Mouse (Mus musculus) heart, postnatal 36 days (tissue): Measurements from ENCODE around the gene Olfr123. TPM values are rescaled to one million over a fixed set of nuclear protein-coding genes. Genes with fewer than 3 reads are reported as not detected.

Experiments used
- DNase-seq, 2 experiments: peaks; one replicate each; pipeline ENCODE4 v3.0.0; 2021 to 2022
- intact Hi-C: fragments of 180-260 bp; cut with DNase I; formaldehyde crosslinking; loops from one replicate; pipeline ENCODE4 v1.15.1; 2025
- total RNA-seq, 2 experiments: library from RNA; stranded (reverse); gene quantifications; 2 replicates each; pipeline ENCODE4 v1.2.3; 2021

Olfr123 gene
- not detected for total RNA-seq

DNA sequence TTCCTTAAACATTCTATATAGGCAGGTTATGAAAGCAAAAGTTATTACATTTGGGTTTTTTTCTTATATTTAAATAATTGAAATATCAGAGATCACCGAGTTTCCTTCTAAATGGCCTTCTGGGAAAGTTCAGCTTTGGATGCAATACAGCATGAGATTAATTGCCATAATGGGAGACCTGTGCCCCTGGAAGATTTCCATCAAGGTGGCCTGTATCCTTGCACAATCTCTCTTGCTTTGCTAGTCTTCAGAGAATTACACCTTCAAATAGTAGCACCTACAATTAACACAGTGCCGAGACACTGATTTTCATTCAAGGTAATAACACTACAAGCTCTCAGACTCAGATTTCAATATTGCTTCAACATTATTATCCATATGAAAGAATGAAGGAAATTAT, at the start of gene Olfr123:
Gene Olfr123, plus strand, starts transcription at position 301 of the 400 bp plus-strand sequence.
- no peak for DNase-seq
- intact Hi-C loops = no loop called here

DNA sequence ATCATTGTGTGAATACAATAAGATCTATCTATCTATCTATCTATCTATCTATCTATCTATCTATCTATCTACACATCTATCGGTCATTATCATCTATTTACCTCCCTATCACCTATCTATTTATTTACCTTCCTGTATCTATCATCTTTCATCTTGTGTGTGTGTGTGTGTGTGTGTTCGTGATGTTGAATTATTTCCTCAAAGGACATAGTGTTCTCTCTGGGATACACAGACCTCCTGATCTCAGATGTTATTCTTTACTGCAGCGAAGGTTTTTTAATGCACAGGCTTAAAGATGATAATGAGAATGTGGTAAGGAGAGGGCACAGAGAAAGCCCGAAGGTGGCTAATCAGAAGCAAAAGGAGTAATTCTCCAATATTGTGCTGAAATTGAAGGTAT, 25.0 kb upstream of the Olfr123 start, which contains the start of gene Olfr122:
Gene Olfr122, plus strand, starts transcription at position 301 of the 400 bp plus-strand sequence.
- intact Hi-C loops = no loop called here

GRCm38 (mm10) chr17:37799588-37799987, 6.3 kb downstream of the Olfr123 start, which contains the start of gene Olfr124:
Gene Olfr124 (plus strand): TSS chr17:37799888.
- DNase-seq = no peak
- intact Hi-C loops = no loop called here

More for the DNA sequence above, 25.0 kb upstream of the Olfr123 start, which contains the start of gene Olfr122:
- DNase-seq = no peak

DNA sequence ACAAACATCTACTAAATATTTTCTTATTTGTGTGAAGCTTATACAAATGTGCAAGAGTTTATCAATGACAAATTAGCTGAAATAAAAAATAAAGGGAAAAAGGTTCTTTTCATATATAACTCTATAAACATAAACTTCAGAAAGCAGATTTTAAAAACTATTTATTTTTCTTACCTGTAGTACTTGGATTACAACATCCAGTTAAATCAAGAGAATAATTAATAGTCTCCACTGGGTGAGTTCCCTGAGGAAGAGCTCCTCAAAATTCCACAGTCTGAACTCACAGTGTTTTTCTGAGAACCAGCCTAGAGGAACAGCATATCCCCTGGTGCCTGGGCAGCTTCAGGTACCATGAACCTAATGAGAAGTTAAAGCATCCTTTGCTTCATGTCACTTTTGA, 39.3 kb downstream of the Olfr123 start, which contains the start of gene Olfr125:
Gene Olfr125, plus strand, starts transcription at position 301 of the 400 bp plus-strand sequence.
- intact Hi-C loops = no loop called here

GRCm38 (mm10) chr17:37847183-37847582, 53.9 kb downstream of the Olfr123 start, which contains the start of gene Olfr126:
Gene Olfr126 (plus strand): TSS chr17:37847483.
- DNase-seq = no peak
- intact Hi-C loops = no loop called here

More for the DNA sequence above, 39.3 kb downstream of the Olfr123 start, which contains the start of gene Olfr125:
- DNase-seq = no peak

Other genes with a start within 250 kb of the Olfr123 start
- gene Olfr112, start 224.1 kb upstream of the Olfr123 start, total RNA-seq = not detected
- gene Olfr113, start 215.9 kb upstream of the Olfr123 start, total RNA-seq = not detected
- not detected for gene Olfr114, start 200.8 kb upstream of the Olfr123 start, total RNA-seq
- gene Olfr115, start 166.4 kb upstream of the Olfr123 start, total RNA-seq = not detected
- not detected for gene Olfr116, start 166.3 kb upstream of the Olfr123 start, total RNA-seq
- gene Olfr117, start 129.7 kb upstream of the Olfr123 start, total RNA-seq = not detected
- gene Olfr118, start 126.5 kb upstream of the Olfr123 start, total RNA-seq = not detected
- gene Olfr119, start 97.0 kb upstream of the Olfr123 start, total RNA-seq = not detected
- not detected for gene Olfr120, start 71.7 kb upstream of the Olfr123 start, total RNA-seq
- not detected for gene Olfr121, start 44.7 kb upstream of the Olfr123 start, total RNA-seq
- gene Olfr122, start 24.9 kb upstream of the Olfr123 start, total RNA-seq = not detected
- not detected for gene Olfr124, start 6.4 kb downstream of the Olfr123 start, total RNA-seq
- gene Olfr125, start 39.4 kb downstream of the Olfr123 start, total RNA-seq = not detected
- not detected for gene Olfr126, start 54.0 kb downstream of the Olfr123 start, total RNA-seq
- not detected for gene Olfr127, start 106.9 kb downstream of the Olfr123 start, total RNA-seq
- gene Olfr128, start 127.0 kb downstream of the Olfr123 start, total RNA-seq = not detected
- not detected for gene Olfr761, start 159.6 kb downstream of the Olfr123 start, total RNA-seq